9 mouse cellular contexts compared by ENCODE assay signal in the genomic region with DNA sequence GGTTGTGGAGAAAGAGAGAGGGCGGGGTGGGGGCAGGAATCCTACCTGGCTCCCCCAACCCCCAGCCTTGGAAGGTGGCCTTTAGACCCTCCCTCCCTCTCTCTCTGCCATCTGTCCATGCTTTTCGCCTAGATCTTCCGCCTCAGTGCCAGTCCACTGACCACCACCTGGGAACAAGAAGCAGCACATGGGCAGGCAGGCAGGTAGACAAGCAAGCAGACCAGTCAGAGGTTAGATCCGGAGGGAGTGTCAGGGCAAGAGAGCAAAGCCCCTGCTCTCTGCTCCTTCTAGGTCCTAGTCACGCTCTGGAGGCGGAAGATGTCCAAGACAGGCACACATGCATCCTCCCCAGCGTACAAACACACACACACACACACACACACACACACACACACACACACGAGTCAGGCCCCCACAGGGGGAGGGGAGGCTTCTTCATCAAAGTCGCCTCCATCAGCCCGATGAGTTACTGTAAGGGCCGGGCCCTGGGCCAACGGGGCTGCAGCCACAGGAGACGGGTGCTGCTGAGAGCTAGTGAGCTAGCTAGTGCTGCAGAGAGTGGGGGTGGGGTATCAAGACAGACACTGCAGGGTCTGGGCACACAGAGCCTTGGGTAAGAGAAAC. TPM values are rescaled to one million over a fixed set of nuclear protein-coding genes. Genes with fewer than 3 reads are reported as not detected.
DNase-seq lines count a peak whose midpoint lies in the region; ATAC-seq and TF ChIP-seq lines count a peak whose summit lies in the region.
"Had no signal": no experiment of that assay in that cellular context is flagged by ENCODE, and none has a peak within 500 bp of the region (broad histone marks: within the 10 kb centered on the region; RNA-seq: fewer than 3 reads in every experiment).

No protein-coding gene starts in this region.

- no peak overlapping the region for H3K9ac ChIP-seq in heart, embryonic 16.5 days (ENCODE audit: low read length)
- H3K9ac ChIP-seq in embryonic facial prominence, embryonic 14.5 days (ENCODE audit: low read depth, low read length) = peak overlapping the region; percentile 28

- WGBS in heart, embryonic 16.5 days = 41% methylated on average over 13 of the region's 13 CpGs
- WGBS in embryonic facial prominence, embryonic 14.5 days = 43% methylated on average over 10 of the region's 13 CpGs
- WGBS in thymus, adult 2 months = 72% methylated on average over 13 of the region's 13 CpGs

- H3K4me2 ChIP-seq in heart, embryonic 16.5 days (ENCODE audit: low read depth, low read length) = 0 out of 2 replicates have a peak overlapping the region, but pooled peaks have one; percentile 5
- no peak overlapping the region for H3K4me2 ChIP-seq in embryonic facial prominence, embryonic 14.5 days (ENCODE audit: low read depth, low read length)

- no peak overlapping the region for H3K27ac ChIP-seq in heart, embryonic 16.5 days (ENCODE audit: low read length)
- no peak overlapping the region for H3K27ac ChIP-seq in embryonic facial prominence, embryonic 14.5 days (replicated peaks; ENCODE audit: low read depth, low read length)
- no peak overlapping the region for H3K27ac ChIP-seq in thymus, adult 2 months (ENCODE audit: control insufficient read depth, insufficient read depth, low read length)

- peak; percentile 61 for ATAC-seq in heart, embryonic 16.5 days (replicated peaks; ENCODE audit: extremely low read depth, insufficient read depth, low FRiP score)
- ATAC-seq in embryonic facial prominence, embryonic 14.5 days (ENCODE audit: low read depth) = peak; percentile 17; the same call in 1 of the 2 replicates

- no peak for TF ChIP-seq CTCF in thymus, adult 2 months (IDR thresholded peaks at IDR 0.05; ENCODE audit: borderline replicate concordance, control insufficient read depth, extremely low read depth, insufficient read depth, low read length, poor library complexity)

- no peaks in the 10 kb centered on the region for H3K36me3 ChIP-seq in heart, embryonic 16.5 days (ENCODE audit: control insufficient read depth, insufficient read depth)
- H3K36me3 ChIP-seq in embryonic facial prominence, embryonic 14.5 days (ENCODE audit: control insufficient read depth, insufficient read depth, low read length) = no peaks in the 10 kb centered on the region
- H3K36me3 ChIP-seq in thymus, adult 2 months (ENCODE audit: control insufficient read depth, insufficient read depth, low read length) = no peaks in the 10 kb centered on the region

- H3K9me3 ChIP-seq in heart, embryonic 16.5 days (replicated peaks; ENCODE audit: control insufficient read depth, low read length) = no peaks in the 10 kb centered on the region
- H3K9me3 ChIP-seq in embryonic facial prominence, embryonic 14.5 days (ENCODE audit: control insufficient read depth, low read length) = no peaks in the 10 kb centered on the region

- no peak for TF ChIP-seq POLR2A in thymus, adult 2 months (IDR thresholded peaks at IDR 0.05; ENCODE audit: control insufficient read depth, extremely low read depth, insufficient read depth, low read length, poor library complexity)

- no peak for DNase-seq in heart, adult 8-10 months (ENCODE audit: low spot score)
- DNase-seq in adrenal gland, adult 8-10 months = peak; percentile 82
- peak; percentile 76 for DNase-seq in embryonic facial prominence, embryonic 14.5 days (ENCODE audit: low spot score)
- DNase-seq in kidney, postnatal 10 days = peak; percentile 85
- DNase-seq in thymus, adult 2 months = no peak
- no peak for DNase-seq in ovary, postnatal 36 days (ENCODE audit: low spot score)
- DNase-seq in T-cell, adult 2 months (ENCODE audit: low spot score) = no peak

- peaks cover 8% of the 10 kb centered on the region for H3K27me3 ChIP-seq in heart, embryonic 16.5 days (ENCODE audit: control insufficient read depth, insufficient read depth, low read length)
- no peaks in the 10 kb centered on the region for H3K27me3 ChIP-seq in embryonic facial prominence, embryonic 14.5 days (replicated peaks; ENCODE audit: control insufficient read depth, insufficient read depth, low read length)
- no peaks in the 10 kb centered on the region for H3K27me3 ChIP-seq in thymus, adult 2 months (ENCODE audit: control insufficient read depth, insufficient read depth, low read length)

- H3K4me3 ChIP-seq in heart, embryonic 16.5 days (ENCODE audit: low read length) = no peak overlapping the region
- H3K4me3 ChIP-seq in embryonic facial prominence, embryonic 14.5 days (ENCODE audit: low read depth, low read length) = no peak overlapping the region
- no peak overlapping the region for H3K4me3 ChIP-seq in thymus, adult 2 months (ENCODE audit: control insufficient read depth, insufficient read depth, low read length)

- H3K4me1 ChIP-seq in heart, embryonic 16.5 days (ENCODE audit: control insufficient read depth, insufficient read depth, low read length) = peaks cover 26% of the 10 kb centered on the region
- H3K4me1 ChIP-seq in embryonic facial prominence, embryonic 14.5 days (ENCODE audit: control insufficient read depth, insufficient read depth, low read length) = peaks cover 34% of the 10 kb centered on the region
- no peaks in the 10 kb centered on the region for H3K4me1 ChIP-seq in thymus, adult 2 months (replicated peaks; ENCODE audit: control insufficient read depth, insufficient read depth, low read length)

RNA-seq across cellular contexts. Expression of a gene that starts 19.8 kb away (rescaled TPM):
- polyA plus RNA-seq in heart, embryonic 16.5 days (2015; fragmentation: Nextera tagmentation; extraction: Ambion mirVana) = 1.5 and 2.0 TPM in 2 replicates
- 1 to 10 TPM; 2.2 to 5.3 (median 4.9) TPM for total RNA-seq in heart, adult 8-10 months (2022)
- total RNA-seq in adrenal gland, adult 8-10 months (2022) = 10 to 100 TPM; 41.4 to 50.9 (median 48.4) TPM
- polyA plus RNA-seq in embryonic facial prominence, embryonic 14.5 days (2014; fragmentation: Nextera tagmentation; extraction: Ambion mirVana) = 12.8 and 13.0 TPM in 2 replicates
- polyA plus RNA-seq in thymus, adult 2 months (2012; rRNA removed) = 2.3 and 3.0 TPM in 2 replicates
- total RNA-seq: common myeloid progenitor, adult 5-6 weeks had no signal

RNA-seq across cellular contexts. Expression of a gene that starts 22.7 kb away (rescaled TPM):
- polyA plus RNA-seq in heart, embryonic 16.5 days (2015; fragmentation: Nextera tagmentation; extraction: Ambion mirVana) = 134 and 142 TPM in 2 replicates
- total RNA-seq in heart, adult 8-10 months (2022) = 100 to 1,000 TPM in 3 of 4 experiments, 10 to 100 TPM in 1; 95.9 to 110 (median 104) TPM
- 100 to 1,000 TPM in 2 of 4 experiments, 10 to 100 TPM in 2; 81.8 to 130 (median 112) TPM for total RNA-seq in adrenal gland, adult 8-10 months (2022)
- 317 and 362 TPM in 2 replicates for polyA plus RNA-seq in embryonic facial prominence, embryonic 14.5 days (2014; fragmentation: Nextera tagmentation; extraction: Ambion mirVana)
- 47.4 and 73.2 TPM in 2 replicates for polyA plus RNA-seq in thymus, adult 2 months (2012; rRNA removed)

RNA-seq across cellular contexts. Expression of a gene that starts 36.2 kb away (rescaled TPM):
- polyA plus RNA-seq in heart, embryonic 16.5 days (2015; fragmentation: Nextera tagmentation; extraction: Ambion mirVana) = 46.1 and 48.4 TPM in 2 replicates
- 10 to 100 TPM; 29.7 to 35.8 (median 33.3) TPM for total RNA-seq in heart, adult 8-10 months (2022)
- 10 to 100 TPM; 35.0 to 44.4 (median 41.8) TPM for total RNA-seq in adrenal gland, adult 8-10 months (2022)
- 67.4 and 68.7 TPM in 2 replicates for polyA plus RNA-seq in embryonic facial prominence, embryonic 14.5 days (2014; fragmentation: Nextera tagmentation; extraction: Ambion mirVana)
- polyA plus RNA-seq in thymus, adult 2 months (2012; rRNA removed) = 82.8 and 94.9 TPM in 2 replicates

RNA-seq across cellular contexts. Expression of a gene that starts 37.0 kb away (rescaled TPM):
- 4.7 and 5.6 TPM in 2 replicates for polyA plus RNA-seq in heart, embryonic 16.5 days (2015; fragmentation: Nextera tagmentation; extraction: Ambion mirVana)
- total RNA-seq in heart, adult 8-10 months (2022) = 10 to 100 TPM in 2 of 4 experiments, 1 to 10 TPM in 2; 8.9 to 13.9 (median 11.1) TPM
- 1 to 10 TPM; 3.8 to 5.6 (median 4.9) TPM for total RNA-seq in adrenal gland, adult 8-10 months (2022)
- 22.7 and 26.0 TPM in 2 replicates for polyA plus RNA-seq in embryonic facial prominence, embryonic 14.5 days (2014; fragmentation: Nextera tagmentation; extraction: Ambion mirVana)
- polyA plus RNA-seq in thymus, adult 2 months (2012; rRNA removed) = 7.5 and 10.3 TPM in 2 replicates
- total RNA-seq: common myeloid progenitor, adult 5-6 weeks had no signal

RNA-seq across cellular contexts. Expression of a gene that starts 45.9 kb away (rescaled TPM):
- polyA plus RNA-seq in heart, embryonic 16.5 days (2015; fragmentation: Nextera tagmentation; extraction: Ambion mirVana) = 137 and 141 TPM in 2 replicates
- 10 to 100 TPM; 69.4 to 71.8 (median 70.7) TPM for total RNA-seq in heart, adult 8-10 months (2022)
- 100 to 1,000 TPM; 113 to 133 (median 119) TPM for total RNA-seq in adrenal gland, adult 8-10 months (2022)
- polyA plus RNA-seq in embryonic facial prominence, embryonic 14.5 days (2014; fragmentation: Nextera tagmentation; extraction: Ambion mirVana) = 112 and 117 TPM in 2 replicates
- polyA plus RNA-seq in thymus, adult 2 months (2012; rRNA removed) = 60.5 and 72.8 TPM in 2 replicates

Comparison
In these comparisons a context has a peak if more than half of its experiments do, and no peak if none do; other contexts are left out.
1. DNase-seq: peak in adrenal gland, adult 8-10 months (single experiment), embryonic facial prominence, embryonic 14.5 days (single experiment) and kidney, postnatal 10 days (single experiment); none in heart, adult 8-10 months (single experiment), thymus, adult 2 months (single experiment), ovary, postnatal 36 days (single experiment) and T-cell, adult 2 months (single experiment).